Mouse (Mus musculus): ENCODE data around the gene Gm48551.

Gene Gm48551

GRCm38 (mm10) chr10:81356991-81357844, 27.0 kb upstream of the Gm48551 start, which contains the start of gene Mfsd12:
Gene Mfsd12 (plus strand): TSS chr10:81357491.
- in situ Hi-C loops (cut with MboI, MseI), result no loop called here

DNA sequence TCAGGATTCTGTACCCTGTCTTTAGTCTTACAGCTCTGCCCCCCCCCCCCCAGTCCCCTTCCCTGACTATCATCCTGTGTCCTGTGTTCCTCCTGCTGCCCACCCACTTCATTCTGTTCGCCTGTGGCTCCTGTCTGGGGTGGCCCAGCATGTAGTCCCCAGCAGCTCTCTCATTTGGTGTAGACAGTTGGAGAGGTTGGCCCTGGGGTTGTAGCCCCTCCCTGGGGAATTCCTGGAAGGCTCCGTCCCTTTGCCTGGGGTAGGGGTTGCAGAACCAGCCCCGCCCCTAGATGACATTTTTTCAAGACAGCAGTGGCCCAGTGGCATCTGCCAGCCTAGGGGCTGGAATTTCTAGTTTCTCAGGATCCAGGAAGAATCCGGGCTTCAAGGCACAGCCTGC, 26.1 kb upstream of the Gm48551 start:
- in situ Hi-C loops (cut with MboI, MseI), result no loop called here

DNA sequence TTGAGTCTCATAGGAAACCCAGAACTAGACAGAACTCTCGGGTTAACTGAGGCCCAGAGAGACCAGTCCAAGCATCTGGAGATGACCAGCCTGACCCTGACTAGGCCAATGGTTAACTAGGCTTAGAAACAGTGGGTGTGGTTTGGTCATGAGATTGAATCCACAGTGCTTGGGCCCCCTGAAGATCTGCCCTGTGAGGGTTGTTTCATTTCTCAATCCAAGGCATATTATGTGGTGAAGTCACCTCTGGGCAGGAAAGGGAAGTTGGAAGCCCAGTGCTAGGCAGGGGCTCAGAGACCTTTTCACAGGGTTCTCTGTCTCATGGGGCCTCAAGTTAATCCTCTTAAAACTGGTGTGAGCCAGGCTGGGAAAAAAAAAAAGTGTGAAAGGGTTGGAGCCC, 25.4 kb upstream of the Gm48551 start:
- in situ Hi-C loops (cut with MboI, MseI), result no loop called here

DNA sequence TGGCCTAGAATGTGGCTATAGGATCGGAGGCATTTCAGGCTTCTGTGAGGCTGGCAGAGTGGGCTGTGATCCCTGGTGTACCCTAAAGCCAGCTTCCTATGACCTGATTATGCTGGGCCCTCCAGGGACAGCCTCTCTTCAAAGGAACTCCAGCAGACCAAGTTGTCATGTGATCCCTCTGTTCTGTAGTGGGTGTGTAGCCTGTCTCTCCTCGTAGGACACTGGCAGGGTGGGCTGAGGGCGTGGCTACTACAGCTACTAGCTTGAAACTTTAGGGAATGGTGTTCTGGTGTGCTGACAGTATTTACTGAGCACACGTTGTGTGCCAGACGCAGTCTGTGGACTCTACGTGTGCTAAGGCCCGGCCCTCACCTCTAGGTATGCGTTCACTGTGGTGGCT, 23.5 kb upstream of the Gm48551 start:
- in situ Hi-C loops (cut with MboI, MseI), result no loop called here

DNA sequence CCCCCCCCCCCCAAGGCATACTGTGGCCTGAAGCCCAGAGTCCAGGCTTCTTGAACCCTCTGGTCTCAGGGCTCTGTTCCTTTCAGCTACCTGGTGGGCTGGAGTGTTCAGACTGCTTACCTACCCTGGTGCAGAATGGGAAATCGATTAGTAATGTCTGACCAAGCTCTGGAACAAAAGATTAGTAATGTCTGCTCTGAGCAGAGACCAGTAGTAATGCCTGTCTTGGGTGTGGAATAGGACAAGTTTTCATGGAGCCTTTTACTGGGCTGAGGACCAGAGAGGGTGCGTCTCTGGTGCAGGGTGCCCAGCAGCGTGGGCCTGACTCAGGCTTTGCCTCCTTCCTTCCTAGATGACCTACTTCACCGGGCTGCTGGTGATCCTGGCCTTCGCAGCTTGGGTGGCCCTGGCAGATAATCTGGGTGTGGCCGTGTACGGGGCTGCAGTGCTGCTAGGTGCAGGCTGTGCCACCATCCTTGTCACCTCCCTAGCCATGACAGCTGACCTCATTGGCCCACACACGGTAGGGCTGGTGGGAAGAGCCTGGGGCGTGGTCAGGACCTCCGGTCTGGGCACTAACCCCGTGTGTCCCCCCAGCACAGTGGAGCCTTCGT, 21.8 kb upstream of the Gm48551 start:
- in situ Hi-C loops (cut with MboI, MseI), result no loop called here

- in situ Hi-C loops (cut with MboI, MseI), result no loop called here
These were observed 20.6 kb upstream of the Gm48551 start for GRCm38 (mm10) chr10:81363436-81364346.

DNA sequence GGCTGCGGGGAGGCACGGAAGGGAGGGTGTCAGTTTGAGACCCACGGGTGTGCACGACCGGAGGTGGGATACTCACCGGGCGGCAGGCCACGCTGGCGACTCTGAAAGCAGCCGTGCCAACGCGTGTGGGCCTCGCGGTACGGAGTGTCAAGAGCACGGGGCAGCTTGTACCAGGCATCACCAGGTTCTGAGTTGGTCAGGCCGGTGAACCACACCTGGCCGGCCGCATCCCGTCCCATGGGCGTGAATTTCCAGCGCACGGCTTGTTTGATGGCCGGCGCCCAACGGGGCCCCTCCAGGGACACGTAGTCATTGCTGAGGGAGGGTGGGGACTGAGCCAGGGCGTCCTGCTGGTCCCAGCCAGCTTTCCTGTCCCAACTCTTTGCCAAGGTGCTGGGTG, 19.6 kb upstream of the Gm48551 start:
- in situ Hi-C loops (cut with MboI, MseI), result no loop called here

- in situ Hi-C loops (cut with MboI, MseI), result no loop called here
These were observed 19.2 kb upstream of the Gm48551 start for GRCm38 (mm10) chr10:81365073-81365472.

DNA sequence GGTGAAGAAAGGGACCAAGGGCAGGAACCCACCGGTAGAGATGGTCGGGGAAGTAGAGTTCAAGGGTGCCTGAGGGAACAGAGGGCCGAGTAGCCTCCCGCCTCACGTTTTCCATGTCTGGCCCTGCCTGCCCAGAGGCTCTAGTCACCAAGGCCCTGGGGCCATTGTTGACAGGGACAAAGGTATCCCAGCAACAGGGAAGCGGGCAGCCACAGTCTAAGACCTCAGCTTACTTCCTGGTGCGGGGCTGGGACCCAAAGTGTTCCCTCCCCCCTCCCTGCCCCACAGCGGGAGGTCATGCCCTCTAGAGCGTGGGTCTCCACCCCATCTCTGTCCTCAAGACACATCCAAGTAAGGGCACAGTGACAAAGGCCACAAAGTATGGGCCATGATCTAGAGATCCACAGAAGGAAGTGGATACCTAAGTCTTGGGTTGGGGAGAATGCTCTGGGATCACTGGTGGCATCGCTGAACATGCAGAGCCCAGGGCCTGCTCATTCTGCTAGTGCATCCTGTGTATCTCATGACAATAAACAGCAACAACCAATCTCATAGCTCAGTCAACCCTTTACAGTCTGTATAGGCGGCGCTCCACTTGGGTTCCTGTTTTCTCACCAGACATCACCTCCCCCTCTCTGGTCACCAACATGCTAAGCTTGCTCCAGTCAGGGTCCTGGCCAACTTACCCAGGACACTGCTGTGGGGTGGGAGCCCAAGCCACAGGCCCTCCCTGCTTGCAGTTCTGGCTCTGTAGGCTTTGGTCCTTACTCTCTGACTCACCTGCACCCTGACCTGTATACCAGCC, 18.4 kb upstream of the Gm48551 start, which contains the start of gene 4930404N11Rik:
TSS of gene 4930404N11Rik (minus strand) at position 145 of the 805 bp plus-strand sequence.
- in situ Hi-C loops (cut with MboI, MseI), result no loop called here

GRCm38 (mm10) chr10:81366477-81367206, 17.6 kb upstream of the Gm48551 start:
- in situ Hi-C loops (cut with MboI, MseI), result no loop called here

DNA sequence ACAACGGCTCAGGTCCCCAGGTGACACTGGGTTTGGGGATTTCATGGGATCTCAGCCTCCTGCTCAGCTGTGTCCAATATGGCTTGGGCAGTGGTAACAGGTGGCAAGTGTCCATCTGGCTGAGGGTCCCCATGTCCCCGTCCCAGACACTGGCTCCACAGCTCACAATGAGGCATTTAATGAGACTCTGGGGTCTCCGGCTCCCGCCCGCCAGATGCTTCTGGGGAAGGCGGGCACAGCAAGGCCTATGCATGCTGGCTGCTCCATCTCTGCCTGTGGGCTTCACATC, 17.1 kb upstream of the Gm48551 start:
- in situ Hi-C loops (cut with MboI, MseI), result no loop called here

DNA sequence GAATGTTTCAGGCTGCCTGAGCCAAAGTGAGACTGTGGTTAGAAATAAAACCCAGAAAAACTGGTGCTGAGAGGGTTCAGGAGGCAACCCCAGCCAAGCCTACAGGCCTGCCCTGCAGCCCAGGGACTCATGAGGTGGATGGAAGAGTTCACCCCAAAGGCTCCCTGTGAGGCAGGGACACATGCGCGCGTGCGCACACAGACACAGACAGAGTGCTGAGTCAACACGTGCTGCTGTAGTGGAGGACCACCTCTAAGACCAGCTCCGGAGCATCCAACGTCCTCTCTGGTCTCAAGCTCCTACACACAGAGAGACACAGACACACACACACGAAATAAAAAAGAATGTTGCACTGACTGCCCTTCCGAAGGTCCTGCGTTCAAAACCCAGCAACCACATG, 8.9 kb upstream of the Gm48551 start:
- in situ Hi-C loops (cut with MboI, MseI), result no loop called here

GRCm38 (mm10) chr10:81376561-81377361, 7.5 kb upstream of the Gm48551 start:
- in situ Hi-C loops (cut with MboI, MseI), result no loop called here

- in situ Hi-C loops (cut with MboI, MseI), result no loop called here
These were observed 7.0 kb upstream of the Gm48551 start for GRCm38 (mm10) chr10:81377362-81377664.

GRCm38 (mm10) chr10:81377793-81378552, 6.3 kb upstream of the Gm48551 start, which contains the start of gene Fzr1:
Gene Fzr1 (minus strand): TSS chr10:81378516.
- in situ Hi-C loops (cut with MboI, MseI), result no loop called here

DNA sequence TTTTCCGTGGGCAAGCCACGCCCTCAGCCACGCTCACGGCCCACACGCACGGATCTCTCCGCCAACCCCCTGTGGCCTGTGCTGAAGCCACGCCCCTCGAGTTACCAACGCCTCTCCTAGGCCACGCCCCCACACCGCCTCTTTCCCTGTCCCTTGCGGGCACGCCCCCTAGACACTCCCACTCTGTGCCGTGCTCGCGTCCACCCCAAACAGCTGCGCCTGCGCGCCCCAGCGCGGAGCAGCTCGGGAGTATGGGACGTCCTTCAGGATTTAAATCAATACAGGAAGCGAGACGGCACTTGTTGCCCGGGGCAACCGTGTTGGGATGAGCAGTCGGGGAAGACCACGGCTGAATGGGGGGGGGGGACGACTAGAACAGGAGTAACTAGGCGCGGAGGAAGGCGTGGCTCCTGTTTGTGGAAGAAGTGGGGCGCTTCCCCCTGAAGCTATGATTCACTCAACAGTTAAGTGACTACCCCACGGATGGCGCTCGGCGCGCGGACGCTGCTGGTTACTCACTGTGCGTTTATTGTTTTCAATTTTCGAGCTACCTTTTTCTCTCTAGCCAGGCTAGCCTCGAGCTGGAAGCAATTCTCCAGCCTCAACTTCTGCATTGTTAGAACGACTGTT, 5.6 kb upstream of the Gm48551 start:
- in situ Hi-C loops (cut with MboI, MseI), result no loop called here

DNA sequence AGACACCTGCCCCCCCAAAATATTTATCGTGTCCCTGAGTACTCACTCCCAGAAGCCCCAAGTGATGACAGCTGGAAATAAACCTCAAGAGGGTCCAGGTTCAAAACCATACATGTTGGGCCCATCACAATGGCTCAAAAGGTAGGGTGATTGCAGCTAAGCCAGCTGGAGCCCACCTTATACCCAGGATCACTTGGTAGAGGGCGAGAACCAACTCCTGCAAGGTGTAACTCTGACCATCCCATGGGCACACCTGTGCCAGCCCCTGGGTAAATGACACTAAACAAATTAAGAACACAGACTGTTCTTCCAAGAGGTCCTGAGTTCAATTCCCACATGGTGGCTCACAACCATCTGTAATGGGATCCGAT, 5.1 kb upstream of the Gm48551 start:
- in situ Hi-C loops (cut with MboI, MseI), result no loop called here

DNA sequence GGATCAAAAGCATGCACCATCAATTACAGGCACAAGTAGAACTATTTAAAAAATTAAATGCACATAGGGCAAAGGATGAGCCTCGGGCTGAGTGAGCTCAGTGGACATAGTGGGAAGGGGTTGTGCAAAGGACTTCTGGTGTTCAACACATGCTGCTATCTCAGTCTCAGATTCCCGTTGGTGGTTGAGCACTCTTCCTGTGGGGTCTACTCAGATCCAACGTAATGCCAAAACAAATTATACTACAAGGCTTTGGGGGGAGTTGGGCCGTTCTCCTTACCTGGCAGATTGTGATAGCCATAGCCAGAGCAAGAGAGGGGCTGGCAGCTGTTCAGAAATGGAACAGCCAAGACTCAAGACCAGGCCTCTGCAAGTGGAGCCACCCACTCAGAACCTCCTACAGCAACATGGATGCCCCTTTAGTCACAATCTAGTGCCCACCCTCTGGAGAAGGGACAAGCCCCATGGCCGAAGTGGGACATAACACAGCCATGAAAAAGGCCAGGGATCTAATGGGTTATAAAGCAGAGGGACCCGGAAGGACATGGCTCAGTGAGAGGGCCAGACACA, 4.4 kb upstream of the Gm48551 start:
- in situ Hi-C loops (cut with MboI, MseI), result no loop called here
